Mouse (Mus musculus) left cerebral cortex, adult 6 months (tissue): ENCODE results near the gene Rpn1. TPM values are rescaled to one million over a fixed set of nuclear protein-coding genes. Genes with fewer than 3 reads are reported as not detected.

ENCODE experiments used
- long read RNA-seq, 2 experiments: library from polyadenylated mRNA; unstranded; transcript quantifications; one replicate each; pipeline ENCODE4 v2.0.0; 2019 to 2020
- polyA plus RNA-seq: library from polyadenylated mRNA; unstranded; fragments of <200 nt; fragmentation: Nextera tagmentation; gene quantifications from 2 replicates; pipeline ENCODE4 v1.2.3, GENCODE M21; 2021

The Rpn1 gene
- 111 and 122 TPM in 2 replicates for polyA plus RNA-seq
- long read RNA-seq, experiment 1, transcript Rpn1-201 (10 exons, 3,633 nt), result major isoform, 735 of 825 reads
- long read RNA-seq, experiment 1, partial matches to known transcripts, result 64 of 825 reads
- long read RNA-seq, experiment 1, other reads (novel, unspliced or antisense), result 25 of 825 reads
- long read RNA-seq, experiment 2, transcript Rpn1-201 (10 exons, 3,633 nt), result major isoform, 80 of 168 reads
- long read RNA-seq, experiment 2, transcript Rpn1-204 (2 exons, 673 nt), result minor isoform, 8 of 168 reads
- long read RNA-seq, experiment 2, partial matches to known transcripts, result 72 of 168 reads
- long read RNA-seq, experiment 2, other reads (novel, unspliced or antisense), result 8 of 168 reads

GRCm38 (mm10) chr6:88084278-88085151, at the start of gene Rpn1:
TSS of gene Rpn1 (plus strand) at chr6:88084482.

GRCm38 (mm10) chr6:88044577-88045405, 39.5 kb upstream of the Rpn1 start, which contains the start of gene Rab7:
TSS of gene Rab7 (minus strand) at chr6:88045270.

Other genes with a start within 250 kb of the Rpn1 start
- 1.0 and 1.5 TPM in 2 replicates for gene Gm45140, start 248.7 kb upstream of the Rpn1 start, polyA plus RNA-seq
- 17.5 and 25.3 TPM in 2 replicates for gene Isy1, start 245.7 kb upstream of the Rpn1 start, polyA plus RNA-seq
- 531 and 718 TPM in 2 replicates for gene Cnbp, start 233.4 kb upstream of the Rpn1 start, polyA plus RNA-seq
- 144 and 170 TPM in 2 replicates for gene Copg1, start 196.7 kb upstream of the Rpn1 start, polyA plus RNA-seq
- gene Hmces, start 170.5 kb upstream of the Rpn1 start, polyA plus RNA-seq, result 22.2 and 27.0 TPM in 2 replicates
- 1.7 and 24.2 TPM in 2 replicates for gene H1fx, start 102.8 kb upstream of the Rpn1 start, polyA plus RNA-seq
- 324 and 362 TPM in 2 replicates for gene Rab7, start 39.2 kb upstream of the Rpn1 start, polyA plus RNA-seq
- gene Gata2, start 109.4 kb downstream of the Rpn1 start, polyA plus RNA-seq, result 3.3 and 7.5 TPM in 2 replicates
- not detected in 2 replicates for gene Dnajb8, start 137.8 kb downstream of the Rpn1 start, polyA plus RNA-seq